8 mouse cellular contexts compared by ENCODE assay signal in genomic region chr15:101327282-101327681, GRCm38 (mm10). TPM values are rescaled to one million over a fixed set of nuclear protein-coding genes. Genes with fewer than 3 reads are reported as not detected.
DNase-seq lines count a peak whose midpoint lies in the region; ATAC-seq and TF ChIP-seq lines count a peak whose summit lies in the region.

No protein-coding gene starts in this region.

- TF ChIP-seq EP300 in liver, embryonic 14.5 days (IDR thresholded peaks at IDR 0.05; ENCODE audit: low read depth), result no peak

- DNase-seq in A20 (ENCODE audit: low read depth, low spot score) (peak; percentile 59), ZHBTc4 (ENCODE audit: low read depth, low spot score) (peak; percentile 90)
- peak; percentile 81 for DNase-seq in heart, adult 8-10 months (ENCODE audit: low spot score)
- DNase-seq in liver, embryonic 14.5 days (ENCODE audit: low read depth in 3 of 3, low spot score in 3 of 3), result peak in 1 of 3 experiments; percentile 32
- DNase-seq in ovary, postnatal 36 days (ENCODE audit: low spot score), result peak; percentile 87
- peak; percentile 17 to 52 for DNase-seq in thymus, postnatal 10 days (ENCODE audit: low spot score in 2 of 2)

- no peak overlapping the region for H3K27ac ChIP-seq in cortical plate, adult 2 months (ENCODE audit: insufficient read depth, low read length)
- H3K27ac ChIP-seq in kidney, embryonic 14.5 days (ENCODE audit: low read depth, low read length), result no peak overlapping the region
- H3K27ac ChIP-seq in liver, embryonic 14.5 days, result no peak overlapping the region

- TF ChIP-seq CTCF in cortical plate, adult 2 months (IDR thresholded peaks at IDR 0.05; ENCODE audit: extremely low read depth, insufficient read depth, low read length), result peak; percentile 98
- TF ChIP-seq CTCF in liver, embryonic 14.5 days (IDR thresholded peaks at IDR 0.05; ENCODE audit: low read depth), result peak; percentile 88

- 0 out of 2 replicates have a peak, but pooled peaks have one; percentile 17 for ATAC-seq in kidney, embryonic 14.5 days (ENCODE audit: low FRiP score, low TSS enrichment)
- no peak for ATAC-seq in liver, embryonic 14.5 days (ENCODE audit: insufficient read depth)

- H3K4me1 ChIP-seq in cortical plate, adult 2 months (ENCODE audit: control insufficient read depth, insufficient read depth, low read length), result no peaks in the 10 kb centered on the region
- no peaks in the 10 kb centered on the region for H3K4me1 ChIP-seq in kidney, embryonic 14.5 days (ENCODE audit: control insufficient read depth, insufficient read depth, low read length)
- no peaks in the 10 kb centered on the region for H3K4me1 ChIP-seq in liver, embryonic 14.5 days (replicated peaks; ENCODE audit: control insufficient read depth in 2 of 2, insufficient read depth in 2 of 2, low read length in 1 of 2)

- no peak overlapping the region for H3K4me2 ChIP-seq in kidney, embryonic 14.5 days (replicated peaks; ENCODE audit: low read depth, low read length)
- no peak overlapping the region for H3K4me2 ChIP-seq in liver, embryonic 14.5 days (ENCODE audit: low read depth)

- no peak for TF ChIP-seq POLR2A in cortical plate, adult 2 months (IDR thresholded peaks at IDR 0.05; ENCODE audit: extremely low read depth, insufficient read depth, low read length)

- no peaks in the 10 kb centered on the region for H3K27me3 ChIP-seq in kidney, embryonic 14.5 days (ENCODE audit: control insufficient read depth, insufficient read depth, low read length)
- H3K27me3 ChIP-seq in liver, embryonic 14.5 days (ENCODE audit: control insufficient read depth, insufficient read depth, low read length), result no peaks in the 10 kb centered on the region; the same call in 1 of the 2 replicates

- no peaks in the 10 kb centered on the region for H3K9me3 ChIP-seq in kidney, embryonic 14.5 days (ENCODE audit: control insufficient read depth, low read length)
- H3K9me3 ChIP-seq in liver, embryonic 14.5 days (ENCODE audit: control insufficient read depth, low read length), result no peaks in the 10 kb centered on the region; the same call in 1 of the 2 replicates

- H3K36me3 ChIP-seq in kidney, embryonic 14.5 days (ENCODE audit: control insufficient read depth, insufficient read depth, low read length), result no peaks in the 10 kb centered on the region
- no peaks in the 10 kb centered on the region for H3K36me3 ChIP-seq in liver, embryonic 14.5 days (replicated peaks; ENCODE audit: control insufficient read depth, insufficient read depth, low read depth)

- 6% methylated on average over 6 of the region's 6 CpGs for WGBS in kidney, embryonic 14.5 days
- WGBS in liver, embryonic 14.5 days (ENCODE audit: insufficient replicate concordance), result 4% methylated on average over 6 of the region's 6 CpGs

- no peak overlapping the region for H3K9ac ChIP-seq in kidney, embryonic 14.5 days (ENCODE audit: low read depth, low read length)
- H3K9ac ChIP-seq in liver, embryonic 14.5 days (replicated peaks), result no peak overlapping the region

- H3K4me3 ChIP-seq in cortical plate, adult 2 months (ENCODE audit: insufficient read depth, low read length), result no peak overlapping the region
- H3K4me3 ChIP-seq in kidney, embryonic 14.5 days (ENCODE audit: low read length), result no peak overlapping the region
- H3K4me3 ChIP-seq in liver, embryonic 14.5 days (ENCODE audit: insufficient read depth in 1 of 2, low read depth in 2 of 2, low read length in 2 of 2), result no peak overlapping the region

RNA-seq across cellular contexts. Expression of gene 6030408B16Rik, which starts 34.3 kb away (rescaled TPM):
- polyA plus RNA-seq in cortical plate, adult 2 months (2012; rRNA removed), result 0.13 and 0.23 TPM in 2 replicates
- 1 to 10 TPM in 3 of 4 experiments, under 1 TPM in 1; 0.54 to 2.1 (median 1.1) TPM for total RNA-seq in heart, adult 8-10 months (2022)
- 25.8 and 28.2 TPM in 2 replicates for polyA plus RNA-seq in kidney, embryonic 14.5 days (2014; fragmentation: Nextera tagmentation; extraction: Ambion mirVana)
- polyA plus RNA-seq in liver, embryonic 14.5 days (2012; rRNA removed), result 0.10 and 0.11 TPM in 2 replicates
- polyA plus RNA-seq in liver, embryonic 14.5 days (2014; fragmentation: Nextera tagmentation; extraction: Ambion mirVana), result 0.18 and 0.35 TPM in 2 replicates

RNA-seq across cellular contexts. Expression of gene Krt80, which starts 42.7 kb away (rescaled TPM):
- 5.7 and 6.2 TPM in 2 replicates for polyA plus RNA-seq in cortical plate, adult 2 months (2012; rRNA removed)
- total RNA-seq in heart, adult 8-10 months (2022), result 1 to 10 TPM; 1.5 to 4.7 (median 2.4) TPM
- 2.4 and 3.6 TPM in 2 replicates for polyA plus RNA-seq in kidney, embryonic 14.5 days (2014; fragmentation: Nextera tagmentation; extraction: Ambion mirVana)
- 0.15 and 0.19 TPM in 2 replicates for polyA plus RNA-seq in liver, embryonic 14.5 days (2012; rRNA removed)
- polyA plus RNA-seq in liver, embryonic 14.5 days (2014; fragmentation: Nextera tagmentation; extraction: Ambion mirVana), result 0.27 TPM in 2 replicates

RNA-seq across cellular contexts. Expression of gene Atg101, which starts 43.2 kb away (rescaled TPM):
- polyA plus RNA-seq in cortical plate, adult 2 months (2012; rRNA removed), result 55.3 and 56.0 TPM in 2 replicates
- total RNA-seq in heart, adult 8-10 months (2022), result 10 to 100 TPM; 21.1 to 25.4 (median 21.4) TPM
- polyA plus RNA-seq in kidney, embryonic 14.5 days (2014; fragmentation: Nextera tagmentation; extraction: Ambion mirVana), result 71.8 and 76.5 TPM in 2 replicates
- polyA plus RNA-seq in liver, embryonic 14.5 days (2012; rRNA removed), result 13.1 and 17.2 TPM in 2 replicates
- polyA plus RNA-seq in liver, embryonic 14.5 days (2014; fragmentation: Nextera tagmentation; extraction: Ambion mirVana), result 21.3 and 23.7 TPM in 2 replicates

Comparison
In these comparisons a context has a peak if more than half of its experiments do, and no peak if none do; other contexts are left out.
1. RNA of gene 6030408B16Rik, which starts 34.3 kb away (polyA plus RNA-seq): 25.8 to 28.2 TPM in kidney, embryonic 14.5 days; 0.13 to 0.23 TPM in cortical plate, adult 2 months and 0.10 to 0.35 TPM in liver, embryonic 14.5 days; every median in the first group is over 10 times any median in the second.